Mouse (Mus musculus) ES-Bruce4 (cell line): ENCODE measurements around the gene Gsx1.

Source experiments
- CTCF ChIP-seq: IDR thresholded peaks from one replicate; pipeline ENCODE4 v1.8.1; 2011; ENCODE audit warnings: low read depth, low read length
- POLR2A ChIP-seq: IDR thresholded peaks from one replicate; pipeline ENCODE4 v1.8.1; 2011; ENCODE audit warnings: low read length; ENCODE audit not compliant: insufficient read depth

DNA sequence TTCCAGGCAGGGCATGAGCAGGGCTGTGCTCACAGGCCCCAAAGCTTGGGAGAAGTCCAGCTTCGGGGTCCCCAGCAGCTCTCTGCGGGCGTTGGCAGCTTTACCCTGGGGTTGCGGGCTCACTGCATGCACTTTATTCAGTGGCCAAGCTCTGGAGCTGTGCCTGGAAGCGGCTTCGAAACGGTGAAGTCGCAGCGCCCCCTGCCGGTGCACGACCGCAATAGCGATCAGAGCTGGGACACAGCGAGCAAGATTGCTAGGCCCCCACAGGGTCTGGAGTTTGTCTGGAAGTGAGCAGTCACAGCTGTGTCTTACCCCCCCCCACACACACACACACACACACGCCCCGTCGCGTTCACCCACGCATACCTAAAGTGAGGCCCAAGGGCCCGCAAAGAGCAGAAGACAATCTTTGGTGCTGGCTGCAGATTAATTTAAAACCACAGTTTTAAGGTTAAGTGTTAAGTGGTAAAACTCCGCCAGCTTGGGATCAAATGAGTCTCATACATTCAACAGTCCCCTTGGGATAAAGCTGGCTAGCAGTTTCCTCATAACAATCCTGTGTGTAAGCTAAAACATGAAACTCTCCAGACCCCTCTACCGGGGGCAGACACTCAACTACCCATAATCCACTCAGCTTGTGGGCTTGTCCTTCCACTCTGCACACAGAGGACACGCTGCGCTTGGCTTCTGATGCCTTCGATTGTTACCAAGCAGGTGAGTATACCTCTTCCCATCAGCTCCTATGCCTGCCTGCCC is 39.0 kb downstream of the Gsx1 start:
- TF ChIP-seq POLR2A (no peak), CTCF (peak; percentile 96)
